Mouse (Mus musculus): ENCODE measurements around the gene Dido1. TPM values are rescaled to one million over a fixed set of nuclear protein-coding genes. Genes with fewer than 3 reads are reported as not detected.
"Not testable (repeated sequence)": the region's sequence is repeated elsewhere in the genome, so short reads cannot be mapped to it uniquely, and the experiment has no call there.

Dido1 gene
- polyA plus RNA-seq, 1 experiment from 2014 or later, result 21.8 TPM

DNA sequence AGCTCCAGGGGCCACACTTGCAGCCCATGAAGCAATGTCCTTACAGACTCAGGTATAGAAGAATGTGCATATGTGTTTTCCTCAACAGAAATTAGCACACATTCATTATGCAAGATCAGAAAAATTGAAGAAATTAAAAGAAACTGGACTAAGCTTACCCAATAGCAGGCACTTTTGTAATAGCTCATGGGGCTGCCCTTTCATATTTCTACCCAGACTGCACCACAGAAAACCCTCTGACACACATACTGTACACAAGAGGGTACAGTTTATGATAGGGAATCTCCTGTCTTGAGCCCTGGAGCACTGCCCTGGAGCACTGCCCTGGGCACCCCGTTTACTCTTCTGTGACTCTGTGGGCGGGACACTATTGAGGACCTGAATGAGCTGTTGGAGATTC is 28.2 kb upstream of the Dido1 start:
- no peaks in the 10 kb centered on the region for H3K36me3 ChIP-seq
- no peak overlapping the region for H3K4me2 ChIP-seq
- no peaks in the 10 kb centered on the region for H3K9me3 ChIP-seq
- H3K9ac ChIP-seq, result no peak overlapping the region
- no peaks in the 10 kb centered on the region for H3K4me1 ChIP-seq (replicated peaks)
- H3K27me3 ChIP-seq, result no peaks in the 10 kb centered on the region
- no peak for ATAC-seq (ENCODE audit: low read depth)
- 74% methylated on average over 2 of the region's 2 CpGs for WGBS
- H3K27ac ChIP-seq (replicated peaks), result no peak overlapping the region
- H3K4me3 ChIP-seq, result no peak overlapping the region

DNA sequence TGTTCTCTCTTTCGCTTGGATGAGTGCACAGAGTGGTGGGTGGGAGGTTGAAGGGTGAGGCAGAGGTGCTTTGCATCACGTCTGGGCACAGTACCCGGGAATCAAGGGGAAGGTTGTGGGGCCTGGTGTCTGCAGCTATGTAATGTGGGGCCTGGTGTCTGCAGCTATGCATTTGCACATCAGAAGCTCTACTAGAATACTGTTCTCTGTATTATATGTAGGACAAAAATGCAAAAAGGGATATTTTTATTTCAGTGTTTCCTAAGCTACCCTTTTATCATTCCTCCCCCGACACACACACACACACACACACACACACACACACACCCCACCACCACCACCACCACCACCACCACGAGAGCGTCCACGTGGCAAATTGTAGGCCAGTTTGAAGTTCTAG is 25.4 kb upstream of the Dido1 start:
- ATAC-seq (ENCODE audit: low read depth), result no peak
- 78% methylated on average over 7 of the region's 7 CpGs for WGBS
- no peaks in the 10 kb centered on the region for H3K9me3 ChIP-seq

DNA sequence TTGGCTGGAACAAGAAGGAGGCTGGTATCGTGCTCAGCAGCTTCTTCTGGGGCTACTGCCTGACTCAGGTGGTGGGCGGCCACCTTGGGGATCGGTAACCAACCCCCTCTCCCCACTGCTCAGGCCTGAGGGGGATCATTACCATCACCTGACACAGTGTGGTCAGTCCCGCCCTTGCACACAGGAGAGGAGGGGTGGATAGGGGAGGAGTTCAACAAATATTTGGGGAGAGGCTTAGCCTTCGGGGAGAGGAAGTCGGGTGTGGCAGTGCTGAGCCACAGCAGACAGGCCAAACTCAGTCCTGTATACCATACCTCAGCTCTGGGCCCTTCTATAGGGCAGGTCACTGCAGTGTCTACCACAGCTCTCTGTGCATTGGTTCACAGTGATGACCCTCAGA is 22.2 kb upstream of the Dido1 start:
- H3K36me3 ChIP-seq, result no peaks in the 10 kb centered on the region
- no peaks in the 10 kb centered on the region for H3K9me3 ChIP-seq
- H3K4me1 ChIP-seq (replicated peaks), result no peaks in the 10 kb centered on the region
- no peak overlapping the region for H3K4me2 ChIP-seq
- no peak overlapping the region for H3K4me3 ChIP-seq
- no peak overlapping the region for H3K9ac ChIP-seq
- ATAC-seq (ENCODE audit: low read depth), result no peak
- H3K27ac ChIP-seq (replicated peaks), result no peak overlapping the region
- H3K27me3 ChIP-seq, result no peaks in the 10 kb centered on the region
- 72% methylated on average over 6 of the region's 6 CpGs for WGBS

More for the DNA sequence above, 25.4 kb upstream of the Dido1 start:
- Histone ChIP-seq H3K4me3 (no peak overlapping the region), H3K36me3 (no peaks in the 10 kb centered on the region), H3K9ac (no peak overlapping the region), H3K27ac (replicated peaks) (no peak overlapping the region), H3K4me1 (replicated peaks) (no peaks in the 10 kb centered on the region), H3K27me3 (no peaks in the 10 kb centered on the region), H3K4me2 (no peak overlapping the region)

DNA sequence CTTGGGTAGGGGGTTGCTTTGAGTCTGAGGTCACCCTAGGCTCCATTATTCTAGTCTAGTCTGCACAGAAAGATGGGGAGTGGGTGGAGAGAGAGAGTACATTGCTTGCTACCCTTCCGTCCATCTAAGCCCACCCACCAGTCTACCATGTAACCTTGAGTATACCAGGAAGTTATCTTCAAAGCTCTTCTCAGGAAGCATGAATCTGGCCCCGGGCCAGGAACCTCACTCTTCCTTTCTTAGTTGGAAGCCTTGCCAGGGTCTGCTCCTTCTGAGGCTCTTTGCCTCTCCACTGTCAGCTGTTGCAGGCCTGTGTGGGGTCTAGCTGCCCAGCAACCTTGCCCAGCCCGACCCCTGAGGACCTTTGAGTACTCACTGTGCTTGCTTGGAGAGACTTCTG is 21.2 kb upstream of the Dido1 start:
- Histone ChIP-seq H3K9ac (no peak overlapping the region), H3K4me1 (replicated peaks) (no peaks in the 10 kb centered on the region), H3K9me3 (no peaks in the 10 kb centered on the region), H3K27ac (replicated peaks) (no peak overlapping the region), H3K4me2 (no peak overlapping the region), H3K36me3 (no peaks in the 10 kb centered on the region), H3K4me3 (no peak overlapping the region), H3K27me3 (no peaks in the 10 kb centered on the region)
- 72% methylated on average over 3 of the region's 3 CpGs for WGBS
- ATAC-seq (ENCODE audit: low read depth), result no peak

DNA sequence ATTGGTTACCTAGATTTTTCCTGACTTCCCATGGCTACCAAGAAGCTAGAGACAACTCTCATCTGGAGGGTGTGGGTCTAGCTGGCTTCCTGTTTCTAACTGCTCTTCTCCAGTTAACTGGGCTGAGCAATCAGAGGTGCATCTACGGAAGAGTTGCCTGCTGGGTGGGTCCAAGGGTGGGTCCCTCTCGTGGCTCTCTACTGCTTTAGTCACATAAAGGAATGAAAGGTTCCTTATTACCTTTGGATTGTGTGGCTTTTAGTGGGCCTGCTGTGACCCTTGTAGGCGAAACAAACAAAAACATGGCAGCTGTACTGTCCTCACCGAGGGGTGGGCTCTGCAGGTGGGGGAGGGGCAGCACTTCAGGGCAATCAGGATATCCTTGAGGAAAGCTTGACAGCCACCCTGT is 17.8 kb upstream of the Dido1 start:
- H3K27me3 ChIP-seq, result no peaks in the 10 kb centered on the region
- WGBS, result 42% methylated on average over 4 of the region's 4 CpGs
- H3K4me3 ChIP-seq, result no peak overlapping the region
- H3K27ac ChIP-seq (replicated peaks), result no peak overlapping the region
- no peak overlapping the region for H3K4me2 ChIP-seq
- H3K4me1 ChIP-seq (replicated peaks), result peaks cover 6% of the 10 kb centered on the region
- no peak overlapping the region for H3K9ac ChIP-seq
- ATAC-seq (ENCODE audit: low read depth), result no peak
- H3K9me3 ChIP-seq, result no peaks in the 10 kb centered on the region
- H3K36me3 ChIP-seq, result peaks cover 15% of the 10 kb centered on the region

DNA sequence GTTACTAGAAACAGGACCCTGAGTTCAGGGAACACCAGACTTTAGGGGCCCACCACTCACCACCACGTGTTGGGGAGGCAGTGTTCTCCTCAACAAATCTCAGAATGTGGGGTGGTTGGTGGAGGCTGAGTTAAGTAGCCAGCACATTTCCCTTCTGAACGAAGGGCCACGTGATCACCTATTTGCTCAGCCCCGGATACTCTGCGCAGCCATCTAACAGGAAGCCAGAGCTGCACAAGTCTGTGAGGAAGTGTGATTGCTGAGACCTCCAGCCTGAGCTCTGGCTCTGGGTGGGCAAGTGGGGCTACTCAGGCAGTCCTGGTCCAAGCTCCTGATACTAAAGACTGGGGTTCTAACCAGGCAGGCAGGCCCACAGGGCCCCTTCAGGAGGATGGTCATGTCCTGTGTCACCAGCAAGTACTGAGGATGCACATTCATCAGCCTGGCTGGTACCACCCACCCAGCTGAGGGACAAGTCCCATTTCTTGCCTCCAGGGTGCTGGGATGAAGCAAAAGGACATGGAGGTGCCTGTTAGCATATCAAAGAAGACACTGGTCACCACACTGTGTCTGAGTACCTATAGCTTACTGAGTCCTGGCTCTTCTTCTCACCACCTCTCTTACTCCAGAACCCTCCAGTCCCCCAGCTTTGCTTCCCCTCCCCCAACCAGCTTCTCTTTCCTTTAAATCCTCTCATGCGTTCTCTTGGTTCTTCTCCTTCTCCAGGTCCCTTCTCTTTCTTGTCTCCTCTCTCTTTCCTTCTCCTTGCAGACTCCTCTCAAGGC is 17.1 kb upstream of the Dido1 start:
- WGBS, result 67% methylated on average over 6 of the region's 6 CpGs
- no peak for ATAC-seq (ENCODE audit: low read depth)
- Histone ChIP-seq H3K9me3 (no peaks in the 10 kb centered on the region), H3K4me3 (no peak overlapping the region), H3K4me1 (replicated peaks) (peaks cover 6% of the 10 kb centered on the region), H3K4me2 (no peak overlapping the region), H3K36me3 (peaks cover 23% of the 10 kb centered on the region), H3K27me3 (no peaks in the 10 kb centered on the region), H3K27ac (replicated peaks) (no peak overlapping the region), H3K9ac (no peak overlapping the region)

DNA sequence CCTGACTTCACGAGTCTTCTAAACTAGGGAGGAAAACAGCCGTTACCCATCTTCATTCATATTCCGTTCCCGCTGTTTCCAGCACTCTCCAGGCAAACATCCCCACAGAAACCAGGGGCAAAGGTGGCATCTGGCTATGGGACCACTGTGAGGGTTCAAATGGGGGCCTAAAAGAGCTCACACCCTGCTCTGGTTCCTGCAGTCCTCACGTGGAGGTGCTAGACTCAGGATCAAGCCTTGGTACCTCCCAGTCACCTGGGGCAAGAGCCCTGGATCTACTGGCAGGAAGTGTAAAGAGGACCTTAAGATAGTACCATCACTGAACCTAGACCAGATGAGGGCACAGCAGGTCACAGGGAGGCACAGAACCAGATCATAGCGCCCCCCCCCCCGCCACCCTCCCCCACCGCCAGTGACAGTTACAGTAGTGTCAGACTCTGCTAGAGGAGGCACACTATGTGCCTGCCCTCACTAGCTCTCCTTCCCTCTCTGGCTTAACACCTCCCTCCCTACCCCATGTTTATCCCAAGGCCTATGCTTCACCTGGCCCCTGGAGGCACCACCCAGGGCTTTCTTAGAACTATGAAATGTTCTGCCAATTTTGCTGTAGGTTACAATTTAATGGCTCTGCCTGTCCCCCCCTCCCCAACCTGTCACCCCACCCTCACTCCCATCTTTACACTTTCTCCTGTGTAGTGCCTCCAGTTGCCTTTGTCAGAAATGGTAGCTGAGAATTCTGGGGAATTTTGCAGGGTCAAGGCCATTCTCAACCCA is 16.2 kb upstream of the Dido1 start:
- Histone ChIP-seq H3K9ac (no peak overlapping the region), H3K4me2 (peak overlapping the region; percentile 13; the same call in 1 of the 2 replicates), H3K4me1 (replicated peaks) (peaks cover 6% of the 10 kb centered on the region), H3K27me3 (no peaks in the 10 kb centered on the region), H3K27ac (replicated peaks) (no peak overlapping the region), H3K4me3 (no peak overlapping the region), H3K9me3 (no peaks in the 10 kb centered on the region), H3K36me3 (peaks cover 31% of the 10 kb centered on the region)
- WGBS, result 44% methylated on average over 7 of the region's 8 CpGs
- ATAC-seq (ENCODE audit: low read depth), result no peak

DNA sequence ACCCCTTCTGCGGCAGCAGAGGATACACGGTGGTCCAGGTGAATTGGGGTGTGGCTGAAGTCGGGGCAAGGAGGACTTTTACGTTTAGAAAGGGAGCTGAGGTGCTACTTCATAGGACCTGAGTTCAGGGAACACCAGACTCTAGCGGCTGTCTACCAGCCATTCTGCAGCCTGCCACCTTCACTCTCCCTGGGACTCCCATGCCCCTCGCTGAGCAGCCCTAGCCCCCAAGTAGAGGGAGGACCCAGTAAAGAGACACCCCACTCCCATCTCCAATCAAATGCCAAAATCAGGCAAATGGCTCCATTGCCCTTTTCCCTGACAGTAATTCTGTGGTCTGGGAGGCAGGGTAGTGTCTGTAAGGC is 15.6 kb upstream of the Dido1 start:
- 9% methylated on average over 6 of the region's 6 CpGs for WGBS
- Histone ChIP-seq H3K9ac (no peak overlapping the region), H3K27ac (replicated peaks) (no peak overlapping the region), H3K36me3 (peaks cover 37% of the 10 kb centered on the region), H3K9me3 (no peaks in the 10 kb centered on the region), H3K4me1 (replicated peaks) (peaks cover 6% of the 10 kb centered on the region), H3K27me3 (no peaks in the 10 kb centered on the region), H3K4me2 (peak overlapping the region; percentile 13; the same call in 1 of the 2 replicates), H3K4me3 (no peak overlapping the region; the same call in 1 of the 2 replicates)
- 0 out of 2 replicates have a peak, but pooled peaks have one; percentile 8 for ATAC-seq (ENCODE audit: low read depth)

DNA sequence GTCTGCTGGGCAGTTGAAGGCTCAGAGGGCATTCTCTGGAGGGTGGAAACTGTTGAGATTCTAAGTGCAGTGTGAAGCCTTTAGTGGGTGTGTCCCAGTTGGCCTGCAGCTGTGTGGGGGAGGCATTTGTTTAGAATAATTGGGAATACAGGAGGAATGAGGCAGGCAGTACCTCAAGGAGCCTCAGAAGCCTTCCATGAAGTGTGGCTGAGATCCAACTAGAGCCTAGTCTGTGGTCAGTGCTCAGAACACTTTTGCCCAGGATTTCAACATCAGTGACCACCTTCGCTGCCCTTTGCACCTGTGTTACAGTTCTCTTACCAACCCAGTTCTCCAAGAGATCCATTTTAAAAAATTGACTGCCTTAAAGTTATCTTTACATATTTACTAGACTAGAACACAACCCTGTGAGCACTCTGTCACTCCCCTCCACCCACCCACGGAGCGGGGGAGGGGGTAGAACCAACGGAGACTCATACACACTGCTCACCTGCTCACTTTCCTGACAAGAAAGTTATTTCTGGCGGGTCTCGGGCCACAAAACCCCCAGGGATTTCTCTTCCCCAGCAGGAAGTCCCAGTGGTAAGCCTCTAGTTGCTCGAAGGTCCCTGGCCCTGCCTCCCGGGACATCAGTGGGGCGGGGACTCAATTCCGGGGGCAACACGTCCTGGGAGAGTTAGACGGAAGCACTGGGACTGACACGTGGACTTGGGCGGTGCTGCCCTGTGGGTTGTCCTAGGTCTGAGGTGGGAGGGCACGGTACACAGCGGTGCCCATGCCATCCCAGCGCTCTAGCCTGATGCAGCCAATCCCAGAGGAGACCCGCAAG is 15.0 kb upstream of the Dido1 start, which contains the start of gene Slc17a9:
TSS of gene Slc17a9 (plus strand) at position 679 of the 829 bp plus-strand sequence.
- H3K36me3 ChIP-seq, result peaks cover 43% of the 10 kb centered on the region
- H3K27me3 ChIP-seq, result no peaks in the 10 kb centered on the region
- H3K27ac ChIP-seq (replicated peaks), result no peak within 1 kb of the TSS
- 6% methylated on average over 18 of the region's 18 CpGs for WGBS
- H3K9me3 ChIP-seq, result no peaks in the 10 kb centered on the region
- peaks cover 6% of the 10 kb centered on the region for H3K4me1 ChIP-seq (replicated peaks)
- no peak within 1 kb of the TSS; the same call in 1 of the 2 replicates for H3K4me3 ChIP-seq
- 0 out of 2 replicates have a peak, but pooled peaks have one; percentile 41 for ATAC-seq (ENCODE audit: low read depth)
- peak within 1 kb of the TSS; percentile 13; the same call in 1 of the 2 replicates for H3K4me2 ChIP-seq
- H3K9ac ChIP-seq, result no peak within 1 kb of the TSS

DNA sequence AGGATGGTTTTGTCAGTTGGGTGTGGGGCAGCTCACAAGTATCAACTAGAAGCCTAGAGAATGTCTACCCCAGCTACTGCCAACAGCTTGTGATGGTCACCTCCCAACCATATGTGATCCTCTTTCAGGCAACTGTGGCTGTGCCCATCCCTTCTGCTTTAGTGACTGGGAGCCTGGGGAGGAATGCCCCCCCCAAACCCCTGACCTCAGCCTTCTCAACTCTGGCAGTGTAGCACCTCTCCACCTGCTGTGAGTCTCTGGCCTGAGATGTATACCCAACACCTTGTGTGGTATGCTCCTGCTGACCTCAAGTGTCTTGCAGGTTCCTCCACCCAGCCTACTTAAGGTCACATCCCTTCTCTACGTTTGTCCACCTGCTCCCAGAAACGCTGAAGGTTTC is 14.1 kb upstream of the Dido1 start:
- no peak overlapping the region for H3K4me3 ChIP-seq
- no peaks in the 10 kb centered on the region for H3K27me3 ChIP-seq
- peaks cover 51% of the 10 kb centered on the region for H3K36me3 ChIP-seq
- no peak overlapping the region for H3K4me2 ChIP-seq
- H3K9me3 ChIP-seq, result no peaks in the 10 kb centered on the region
- H3K4me1 ChIP-seq (replicated peaks), result peaks cover 6% of the 10 kb centered on the region
- 66% methylated on average over 2 of the region's 2 CpGs for WGBS
- no peak for ATAC-seq (ENCODE audit: low read depth)
- H3K27ac ChIP-seq (replicated peaks), result no peak overlapping the region
- no peak overlapping the region for H3K9ac ChIP-seq

DNA sequence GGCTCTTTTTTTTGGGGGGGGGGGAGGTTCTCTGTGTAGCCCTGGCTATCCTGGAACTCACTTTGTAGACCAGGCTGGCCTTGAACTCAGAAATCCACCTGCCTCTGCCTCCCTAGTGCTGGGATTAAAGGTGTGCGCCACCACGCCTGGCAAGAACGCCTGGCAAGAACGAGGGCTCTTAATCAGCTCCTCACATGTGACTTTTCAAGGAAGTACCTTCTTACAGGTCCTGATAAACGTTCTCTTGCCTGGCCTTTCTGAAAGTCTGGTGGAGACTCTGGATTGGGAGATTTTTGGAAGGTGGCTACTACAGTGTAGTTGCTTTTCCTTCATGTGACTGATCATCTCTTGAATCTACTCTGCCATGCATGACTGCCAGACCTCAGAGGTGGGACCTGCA is 12.9 kb upstream of the Dido1 start:
- not testable (repeated sequence) for H3K4me3 ChIP-seq; H3K4me2 ChIP-seq; H3K9ac ChIP-seq; H3K9me3 ChIP-seq; H3K4me1 ChIP-seq (replicated peaks); ATAC-seq (ENCODE audit: low read depth); H3K27ac ChIP-seq (replicated peaks); H3K27me3 ChIP-seq
- 94% methylated on average over 5 of the region's 5 CpGs for WGBS
- H3K36me3 ChIP-seq, result peaks cover 62% of the 10 kb centered on the region
